Mouse (Mus musculus): Measurements from ENCODE around the gene Map4k1.
A peak's percentile ranks its signal among the peaks of the same experiment; 100 is the strongest.

The Map4k1 gene

GRCm38 (mm10) chr7:28981651-28982273 is at the start of gene Map4k1, which contains the start of gene Eif3k:
Gene Map4k1 (plus strand): TSS chr7:28982050.
Gene Eif3k (minus strand): TSS chr7:28981864.
- DNase-seq, result peak; percentile 100

GRCm38 (mm10) chr7:28932421-28933041 is 49.3 kb upstream of the Map4k1 start:
- no peak for DNase-seq

GRCm38 (mm10) chr7:28933825-28934224 is 48.0 kb upstream of the Map4k1 start:
- DNase-seq, result no peak

- no peak for DNase-seq
These were observed 45.1 kb upstream of the Map4k1 start for GRCm38 (mm10) chr7:28936787-28937186.

- no peak for DNase-seq
These were observed 43.2 kb upstream of the Map4k1 start for GRCm38 (mm10) chr7:28938654-28939053.

GRCm38 (mm10) chr7:28939418-28940183 is 42.2 kb upstream of the Map4k1 start:
- no peak for DNase-seq

GRCm38 (mm10) chr7:28941129-28941528 is 40.7 kb upstream of the Map4k1 start:
- DNase-seq, result no peak

GRCm38 (mm10) chr7:28941542-28941941 is 40.3 kb upstream of the Map4k1 start:
- no peak for DNase-seq

GRCm38 (mm10) chr7:28943451-28944180 is 38.2 kb upstream of the Map4k1 start:
- DNase-seq, result no peak

GRCm38 (mm10) chr7:28944756-28945415 is 37.0 kb upstream of the Map4k1 start:
- DNase-seq, result peak; percentile 44

GRCm38 (mm10) chr7:28945416-28946270 is 36.2 kb upstream of the Map4k1 start:
- peak; percentile 35 for DNase-seq

- no peak for DNase-seq
These were observed 35.6 kb upstream of the Map4k1 start for GRCm38 (mm10) chr7:28946271-28946610.

- no peak for DNase-seq
These were observed 33.1 kb upstream of the Map4k1 start for GRCm38 (mm10) chr7:28948746-28949145.

GRCm38 (mm10) chr7:28949298-28949697 is 32.6 kb upstream of the Map4k1 start:
- no peak for DNase-seq

GRCm38 (mm10) chr7:28950346-28951037 is 31.4 kb upstream of the Map4k1 start:
- DNase-seq, result no peak

- DNase-seq, result no peak
These were observed 30.1 kb upstream of the Map4k1 start for GRCm38 (mm10) chr7:28951764-28952163.

GRCm38 (mm10) chr7:28952786-28953185 is 29.1 kb upstream of the Map4k1 start:
- no peak for DNase-seq

GRCm38 (mm10) chr7:28953476-28954376 is 28.1 kb upstream of the Map4k1 start:
- DNase-seq, result peak; percentile 56

GRCm38 (mm10) chr7:28954773-28955172 is 27.1 kb upstream of the Map4k1 start:
- DNase-seq, result no peak

- no peak for DNase-seq
These were observed 26.5 kb upstream of the Map4k1 start for GRCm38 (mm10) chr7:28955295-28955897.
